Mouse (Mus musculus) spleen, adult 12 weeks (tissue): Measurements from ENCODE around the gene App.

ENCODE experiments used
- DNase-seq: peaks from one replicate; pipeline ENCODE4 v3.0.0; 2022; ENCODE audit warnings: low spot score

Gene App

DNA sequence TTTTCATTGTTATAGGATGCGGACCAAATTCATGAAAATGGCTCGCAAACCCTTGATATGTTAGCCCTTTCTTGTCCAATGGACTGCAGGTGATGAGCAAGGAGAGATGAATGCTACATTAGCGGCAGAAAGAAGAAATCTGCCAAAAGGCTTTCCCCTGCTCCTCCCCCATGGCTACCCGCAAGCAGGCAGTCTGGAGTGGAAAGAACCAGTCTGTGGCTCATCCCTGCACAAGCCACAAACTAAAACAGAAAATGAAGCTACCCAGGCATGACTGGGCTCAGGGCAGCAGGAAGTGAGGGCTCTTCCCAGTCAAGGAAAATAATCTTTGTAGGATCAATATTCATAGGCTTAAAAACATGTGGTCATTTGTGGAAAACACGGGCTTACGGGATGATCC lies 54.6 kb downstream of the App start:
- DNase-seq = no peak

DNA sequence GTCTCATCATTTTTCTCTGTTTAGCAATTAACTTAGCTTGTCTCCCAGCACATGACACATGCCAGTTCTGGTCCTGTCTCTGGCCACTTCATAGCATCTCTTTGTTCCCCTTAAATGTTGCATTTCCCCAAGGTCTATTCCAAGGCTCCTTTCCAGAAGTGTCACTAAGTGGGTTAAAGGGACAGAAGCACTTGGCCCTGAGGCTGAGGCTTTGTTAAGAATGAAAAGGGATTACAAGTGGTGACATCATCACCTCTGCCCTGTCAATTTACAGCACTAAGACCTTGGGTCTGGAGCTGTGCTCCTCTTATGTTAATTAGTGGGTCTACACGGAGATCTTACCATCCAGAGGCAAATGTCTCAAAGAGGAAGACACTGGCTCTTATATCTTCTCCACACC lies 56.0 kb downstream of the App start:
- no peak for DNase-seq

DNA sequence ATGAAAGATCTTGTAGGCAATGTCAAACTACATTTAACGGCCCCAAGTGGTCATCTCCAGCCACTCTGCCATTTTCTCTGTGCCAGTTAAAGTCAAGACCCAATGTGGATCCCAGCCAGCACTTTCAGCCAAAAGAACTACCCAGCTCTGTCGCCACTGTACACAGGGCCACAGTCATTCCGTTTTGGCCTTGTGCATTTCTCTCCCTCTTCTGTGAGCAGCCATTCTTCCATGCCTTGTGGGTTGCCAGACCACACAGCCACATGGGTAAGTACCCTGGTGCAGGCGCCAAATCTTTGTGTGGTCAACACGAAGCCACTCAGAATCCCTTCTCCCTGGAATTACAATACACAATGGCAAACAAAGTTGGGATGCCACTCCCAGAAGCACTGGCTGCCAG lies 57.7 kb downstream of the App start:
- no peak for DNase-seq

DNA sequence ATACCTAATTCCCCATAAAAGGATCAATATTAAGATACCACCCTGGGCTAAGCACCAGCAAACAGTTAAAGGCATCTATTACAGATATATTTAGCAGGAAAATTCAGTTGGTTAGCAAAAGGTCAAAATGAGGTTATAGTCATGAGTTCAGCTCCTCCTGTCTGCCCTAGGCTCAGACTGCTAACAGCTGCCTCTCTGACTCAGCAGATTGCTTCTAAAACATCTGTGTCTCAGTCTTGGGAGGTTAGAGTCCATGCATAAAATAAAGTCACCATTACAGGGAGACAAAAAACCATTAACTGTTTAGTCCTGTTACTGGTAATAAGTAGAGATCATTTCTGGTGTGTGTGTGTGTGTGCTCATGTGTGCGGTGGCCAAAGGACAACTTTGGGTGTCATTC lies 58.8 kb downstream of the App start:
- no peak for DNase-seq

DNA sequence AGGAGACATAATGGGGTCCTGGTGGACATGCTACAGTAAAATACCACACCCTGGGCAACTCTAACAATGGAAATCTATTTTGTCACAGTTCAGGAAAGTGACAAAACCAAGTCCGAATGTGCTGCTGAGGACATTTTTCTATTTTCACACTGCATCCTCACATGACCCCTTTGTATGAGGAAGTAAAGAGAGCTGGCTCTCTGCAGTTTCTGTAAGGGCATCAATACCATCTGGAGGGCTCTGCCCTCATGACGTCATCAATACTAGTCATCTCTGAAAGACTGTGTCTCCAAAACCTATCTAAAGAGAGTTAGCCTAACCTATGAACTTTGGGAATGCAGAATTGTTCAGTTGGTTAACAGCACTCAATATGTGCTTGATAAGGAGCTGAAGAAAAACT lies 59.6 kb downstream of the App start:
- no peak for DNase-seq

DNA sequence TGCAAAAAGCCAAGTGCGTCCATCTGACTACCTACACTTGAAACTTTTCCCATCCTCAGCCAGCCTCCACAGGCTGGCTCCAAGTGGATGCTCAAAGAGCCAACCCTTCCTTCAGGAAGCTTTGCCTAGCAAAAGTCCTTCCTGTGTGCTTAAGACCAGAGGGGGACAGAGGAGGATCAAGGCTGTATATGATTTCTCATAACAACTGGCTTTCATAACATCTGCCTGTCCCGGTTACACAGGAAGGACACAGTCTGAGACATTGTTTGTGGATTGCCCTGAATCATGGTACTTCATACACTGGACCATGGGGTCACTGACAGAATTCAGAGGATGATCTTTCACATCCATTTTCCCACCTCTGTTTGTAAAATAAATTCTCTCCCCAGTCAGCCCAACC lies 61.3 kb downstream of the App start:
- no peak for DNase-seq

DNA sequence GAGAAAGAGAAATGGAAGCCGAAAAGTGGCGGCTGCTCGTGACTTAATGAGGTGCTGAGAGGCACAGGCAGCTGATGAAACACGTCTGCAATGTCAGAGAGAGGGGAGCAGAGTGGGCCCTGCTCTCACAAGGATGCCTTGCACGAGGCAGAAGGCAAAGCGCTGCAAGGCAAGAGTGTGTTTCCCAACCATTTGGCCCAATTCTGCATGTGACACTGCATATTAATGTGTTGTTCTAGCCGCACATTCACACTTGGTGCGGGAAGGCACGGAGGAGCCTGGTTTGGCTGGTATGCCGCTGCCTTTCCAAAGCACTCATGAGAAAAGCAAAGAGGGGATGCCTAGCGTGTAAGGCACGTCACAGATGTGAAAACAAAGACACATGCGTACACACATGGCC lies 63.1 kb downstream of the App start:
- no peak for DNase-seq

DNA sequence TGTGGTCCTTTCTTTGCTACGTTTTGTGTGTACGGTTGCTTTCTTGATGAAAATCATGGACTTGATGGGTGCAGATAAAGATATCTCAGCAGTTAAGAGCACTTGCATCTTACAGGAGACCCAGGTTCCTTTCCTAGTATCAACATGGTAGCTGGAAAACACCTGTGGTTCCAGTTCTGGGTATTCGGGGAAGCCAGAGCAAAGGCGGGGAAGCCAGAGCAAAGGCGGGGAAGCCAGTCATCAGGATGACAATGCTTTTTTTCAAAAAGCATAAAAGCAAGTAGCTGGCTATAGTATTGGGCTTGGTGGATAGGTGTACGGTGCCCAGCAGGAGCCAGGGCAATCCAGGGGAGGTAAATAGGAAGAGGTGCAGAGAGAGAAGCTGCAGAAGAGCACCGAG lies 65.1 kb downstream of the App start:
- no peak for DNase-seq

DNA sequence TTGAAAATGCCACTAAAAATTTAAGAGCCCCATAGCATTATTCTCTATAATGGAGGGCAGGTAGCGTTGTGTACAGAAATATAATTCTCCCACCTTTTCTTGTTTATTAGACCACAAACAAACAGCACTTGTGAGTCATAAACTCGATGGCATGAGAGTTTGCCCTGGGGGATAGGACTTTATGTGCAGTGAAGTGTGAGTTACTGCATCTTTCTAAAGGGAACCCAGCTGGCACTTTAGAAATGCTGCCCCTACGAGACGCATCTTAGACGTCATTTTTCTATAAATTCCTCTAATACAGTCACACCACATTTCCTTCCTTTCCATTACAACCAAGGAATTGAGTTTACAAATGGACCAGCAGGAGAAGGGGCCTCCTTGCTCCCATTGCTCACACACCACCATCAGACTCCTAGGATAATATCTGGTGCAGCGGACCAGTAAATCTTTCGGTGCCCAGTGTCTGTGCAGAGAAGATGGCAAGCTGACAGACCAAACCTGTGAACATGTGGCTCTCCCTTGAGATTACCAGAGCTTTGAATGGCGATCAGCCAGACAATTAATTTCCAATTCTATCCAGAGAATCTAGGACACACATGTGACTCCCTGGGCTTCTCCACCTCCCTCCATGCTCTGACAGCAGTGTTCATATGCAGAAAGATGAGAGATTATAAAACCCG lies 66.8 kb downstream of the App start:
- no peak for DNase-seq

DNA sequence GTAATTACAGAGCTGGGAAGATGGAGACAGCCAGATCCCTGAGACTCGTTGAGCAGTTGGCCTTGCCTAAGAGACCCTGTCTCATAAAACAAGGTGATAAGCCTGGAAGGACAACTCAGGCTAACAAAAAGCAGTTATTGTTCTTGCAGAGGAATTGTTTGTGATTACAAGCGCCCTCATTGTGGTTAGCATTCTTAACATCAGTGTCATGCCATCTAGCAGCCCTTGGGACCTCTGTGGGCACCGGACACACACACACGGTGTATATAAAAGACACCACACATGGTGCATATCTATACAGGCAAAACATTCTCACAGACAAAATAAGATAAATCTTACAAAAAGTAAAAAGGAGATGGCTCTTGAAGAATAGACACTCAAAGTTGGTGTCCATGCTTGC lies 68.0 kb downstream of the App start:
- DNase-seq = no peak

DNA sequence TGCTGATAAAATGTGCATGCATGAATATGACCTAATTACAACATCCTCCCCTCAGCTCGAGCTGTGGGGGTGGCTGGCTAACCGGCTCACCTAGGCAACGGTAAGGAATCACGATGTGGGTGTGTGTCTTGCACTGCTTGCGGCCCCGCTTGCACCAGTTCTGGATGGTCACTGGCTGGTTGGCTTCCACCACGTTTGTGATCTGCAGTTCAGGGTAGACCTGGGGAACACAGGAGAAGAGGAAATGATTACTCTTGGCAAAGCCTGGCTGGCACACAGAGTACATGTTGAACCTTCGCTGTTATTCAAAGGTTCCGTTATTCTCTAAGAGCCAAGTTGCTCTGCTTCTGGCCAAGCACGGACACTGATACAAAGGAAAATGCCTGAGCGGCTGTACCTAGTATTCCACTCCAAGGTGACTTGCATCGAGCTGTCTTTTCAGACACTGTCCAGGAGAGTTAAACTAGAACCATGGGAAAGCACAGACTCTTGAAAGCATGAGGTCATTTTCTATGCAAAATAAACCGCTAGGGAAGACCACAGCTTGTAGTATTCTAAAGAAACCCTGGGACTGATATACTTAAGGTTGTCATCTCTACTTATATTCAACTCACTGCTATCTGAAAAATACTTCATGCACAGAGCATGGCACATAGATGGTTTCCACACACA lies 70.3 kb downstream of the App start:
- DNase-seq = no peak

DNA sequence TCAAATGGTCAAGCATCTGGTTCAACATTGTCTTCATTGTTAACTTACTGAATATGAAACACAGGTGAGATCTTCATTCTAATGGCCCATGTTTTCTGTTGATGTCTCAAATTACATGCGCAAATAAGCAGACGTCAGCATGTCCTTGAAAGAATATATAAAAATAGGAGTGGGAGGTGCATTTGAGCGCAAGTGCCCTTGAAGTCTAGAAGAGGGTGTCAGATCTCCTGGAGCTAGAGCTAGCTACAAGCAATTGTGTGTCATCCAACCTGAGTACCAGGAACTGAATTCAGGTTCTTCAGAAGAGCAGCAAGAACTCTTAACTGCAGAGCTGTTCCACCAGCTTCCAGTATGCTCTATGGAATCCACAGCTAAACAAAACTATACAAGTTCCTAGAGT lies 72.0 kb downstream of the App start:
- no peak for DNase-seq

DNA sequence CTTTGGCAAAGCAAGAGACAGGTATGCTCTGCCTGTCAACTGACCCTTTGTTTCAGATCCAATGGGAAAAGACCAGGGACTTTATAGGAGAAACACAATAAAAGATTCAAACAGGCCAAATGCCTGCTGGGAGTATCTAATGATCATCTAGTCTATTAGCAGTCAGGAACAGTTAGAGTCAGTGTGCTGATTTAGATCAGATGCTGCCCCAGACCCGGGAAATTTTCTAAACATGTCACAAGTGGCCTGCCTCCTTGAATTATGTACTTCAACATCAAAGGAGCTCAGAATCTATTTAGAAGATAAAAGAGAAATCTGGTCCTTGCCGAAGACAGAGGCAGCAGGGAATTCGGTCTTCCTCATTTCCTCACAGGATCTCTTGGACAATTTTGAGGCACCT lies 72.8 kb downstream of the App start:
- no peak for DNase-seq

DNA sequence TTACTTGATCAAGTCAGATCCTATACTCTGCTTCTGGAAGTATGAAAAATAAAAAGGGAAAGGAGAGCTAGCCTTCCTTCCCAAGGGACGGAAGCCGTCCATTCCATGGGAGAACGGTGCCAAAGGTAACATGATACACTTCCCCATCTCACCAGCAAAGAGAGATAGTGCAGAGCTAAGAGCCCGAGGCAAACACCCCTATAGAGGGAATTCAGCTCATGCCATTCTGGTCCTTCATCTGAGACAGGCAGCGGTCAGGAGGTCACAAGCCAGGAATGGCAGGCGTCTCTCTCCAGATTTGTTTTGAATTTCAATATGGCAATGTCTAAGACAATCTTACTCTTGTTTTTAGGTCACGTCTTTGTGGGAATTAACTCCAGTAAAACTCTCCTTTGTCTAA lies 74.1 kb downstream of the App start:
- DNase-seq = no peak

DNA sequence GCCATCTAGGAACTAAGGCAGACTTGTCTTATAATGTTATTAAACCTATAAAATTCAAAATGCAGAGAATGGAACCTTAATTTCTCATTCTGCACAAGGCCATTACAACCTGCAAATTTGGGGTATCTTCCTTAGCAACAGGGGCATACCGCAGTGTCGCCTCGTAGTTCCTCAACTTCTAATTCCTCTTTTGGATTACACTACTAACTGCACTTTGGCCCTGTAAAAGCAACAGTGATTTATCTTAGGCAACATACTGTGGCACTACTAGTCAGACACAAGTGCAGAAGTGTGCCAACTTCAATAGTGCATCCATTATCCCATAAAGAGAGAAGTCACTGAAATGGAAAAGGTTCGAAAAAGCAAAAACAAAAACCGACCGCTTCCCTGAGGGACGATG lies 74.5 kb downstream of the App start:
- no peak for DNase-seq

DNA sequence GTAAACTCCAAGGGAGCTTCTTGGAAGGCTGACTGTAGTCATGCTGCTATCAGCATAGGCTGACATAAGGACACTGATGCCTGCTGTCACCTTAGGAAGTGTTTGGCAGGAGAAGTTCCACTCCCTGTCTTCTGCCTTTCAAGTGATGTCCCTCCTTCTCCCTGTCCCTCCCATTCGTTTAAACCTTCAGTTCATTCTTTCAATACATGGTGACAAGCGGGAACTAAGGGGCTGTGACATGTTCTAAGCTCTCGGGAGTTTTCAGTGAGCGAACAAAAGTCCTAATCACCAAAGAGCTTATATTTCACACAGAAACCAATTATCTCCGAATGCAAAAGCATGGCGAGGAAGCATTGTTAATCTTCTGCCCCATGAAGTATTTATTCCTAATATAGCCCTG lies 77.2 kb downstream of the App start:
- no peak for DNase-seq

DNA sequence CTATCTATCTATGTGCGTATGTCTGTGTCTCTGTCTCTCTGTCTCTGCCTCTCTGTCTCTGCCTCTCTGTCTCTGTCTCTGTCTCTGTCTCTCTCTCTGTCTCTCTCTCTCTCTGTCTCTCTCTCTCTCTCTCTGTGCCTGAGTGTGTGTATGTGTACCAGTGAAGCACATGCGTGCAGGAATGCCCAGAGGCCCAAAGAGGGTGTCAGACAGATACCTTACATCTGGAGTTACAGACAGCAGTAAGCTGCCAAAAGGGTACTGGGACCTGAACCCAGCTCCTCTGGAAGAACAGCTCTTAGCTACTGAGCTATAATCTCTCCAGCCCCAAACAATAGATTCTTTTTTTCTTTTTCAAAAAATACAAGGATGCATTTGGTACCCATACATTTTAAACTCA lies 77.6 kb downstream of the App start:
- DNase-seq = no peak

DNA sequence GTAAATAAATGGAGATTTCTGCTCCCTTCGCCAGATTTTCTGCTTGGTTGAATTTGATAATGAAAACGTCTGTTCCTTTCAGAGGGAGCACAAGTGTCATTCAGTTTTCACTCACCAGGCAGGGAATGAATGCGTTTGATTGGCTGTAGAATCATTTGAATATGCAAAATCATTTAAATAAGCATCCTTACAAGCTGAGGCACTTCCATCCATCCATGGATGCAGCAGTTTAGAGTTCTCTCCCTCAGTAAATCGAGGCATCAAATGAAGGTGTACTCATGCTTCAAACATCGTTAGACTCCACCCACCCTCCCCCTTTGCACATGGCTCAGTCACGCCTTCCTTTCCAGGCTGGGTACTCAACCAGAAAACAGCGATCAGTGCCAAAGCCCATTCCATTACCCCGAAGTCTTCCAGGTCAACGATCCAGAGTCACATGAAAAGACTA lies 80.9 kb downstream of the App start:
- DNase-seq = no peak

DNA sequence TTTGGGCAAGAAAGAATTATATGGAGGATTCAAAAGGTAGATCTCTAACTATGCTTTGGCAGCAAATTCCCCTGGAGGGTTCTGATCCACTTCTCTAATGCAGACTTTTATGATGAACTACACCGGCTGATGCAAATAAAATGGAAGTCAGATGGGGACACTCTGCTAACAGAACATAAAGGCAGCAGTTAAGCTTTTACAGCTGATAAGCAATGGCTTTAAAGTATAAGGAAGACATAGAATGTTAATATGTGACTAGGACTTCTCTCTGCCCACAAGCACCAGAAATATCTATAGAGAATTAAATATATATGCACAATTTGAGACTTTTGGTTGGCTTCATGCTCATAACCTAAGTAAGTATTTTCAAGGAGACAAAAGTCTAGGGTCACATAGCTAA lies 81.4 kb downstream of the App start:
- DNase-seq = no peak

DNA sequence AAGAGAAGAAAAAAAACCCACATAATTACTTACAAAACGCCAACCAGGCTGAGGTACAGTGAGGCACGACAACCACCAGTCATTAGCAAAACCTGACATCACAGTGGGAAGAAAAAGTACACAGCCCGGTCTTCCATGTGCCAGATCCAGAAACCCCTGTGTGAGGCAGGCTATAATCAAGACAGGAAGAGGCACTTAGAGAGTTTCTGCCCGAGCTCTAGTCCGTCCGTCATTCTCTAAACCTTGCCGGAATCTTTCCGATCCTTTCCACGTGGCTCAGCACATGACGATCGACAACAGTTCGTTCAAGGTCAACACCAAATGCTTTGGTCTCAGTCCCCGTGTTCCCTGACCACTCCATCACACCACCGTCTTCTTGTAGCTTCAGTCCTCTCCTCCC lies 82.6 kb downstream of the App start:
- DNase-seq = no peak

DNA sequence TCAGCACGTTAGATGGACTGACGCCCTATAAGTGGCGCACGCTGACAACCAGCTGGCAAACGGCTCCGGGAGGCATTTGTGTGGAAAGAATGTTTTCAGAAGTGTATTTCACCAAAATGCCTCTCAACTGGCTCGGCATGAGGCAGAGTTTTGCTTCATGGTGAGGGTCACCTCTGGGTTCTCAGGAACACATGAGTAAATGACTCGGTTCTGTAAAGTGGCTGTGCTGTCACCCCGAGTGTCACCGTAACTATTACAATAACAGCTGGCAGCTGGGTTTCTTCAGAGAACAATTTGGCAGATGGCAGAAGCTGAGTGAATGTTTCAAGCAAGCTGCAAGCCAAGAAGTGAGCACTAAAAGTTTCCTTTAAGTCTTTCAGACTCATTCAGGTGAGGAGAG lies 85.4 kb downstream of the App start:
- no peak for DNase-seq

DNA sequence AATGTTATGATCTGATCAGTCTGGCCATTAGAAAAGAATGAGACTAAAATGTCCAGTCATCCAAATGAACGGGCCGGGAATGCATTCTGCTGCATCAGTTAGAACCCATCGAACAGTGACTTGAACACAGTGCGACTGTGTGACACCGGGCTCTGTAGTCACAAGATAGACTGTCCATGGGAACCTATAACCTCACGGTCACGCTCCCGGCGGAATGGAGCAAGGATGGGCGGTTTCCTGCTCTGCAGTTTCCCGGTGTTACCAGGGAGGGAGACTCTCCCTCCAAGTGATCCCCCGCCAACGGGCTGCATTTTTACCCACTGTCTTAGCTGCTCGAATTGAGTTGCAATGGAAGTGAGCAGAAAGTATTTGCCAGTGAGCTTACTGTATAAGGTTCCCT lies 87.3 kb downstream of the App start:
- no peak for DNase-seq

DNA sequence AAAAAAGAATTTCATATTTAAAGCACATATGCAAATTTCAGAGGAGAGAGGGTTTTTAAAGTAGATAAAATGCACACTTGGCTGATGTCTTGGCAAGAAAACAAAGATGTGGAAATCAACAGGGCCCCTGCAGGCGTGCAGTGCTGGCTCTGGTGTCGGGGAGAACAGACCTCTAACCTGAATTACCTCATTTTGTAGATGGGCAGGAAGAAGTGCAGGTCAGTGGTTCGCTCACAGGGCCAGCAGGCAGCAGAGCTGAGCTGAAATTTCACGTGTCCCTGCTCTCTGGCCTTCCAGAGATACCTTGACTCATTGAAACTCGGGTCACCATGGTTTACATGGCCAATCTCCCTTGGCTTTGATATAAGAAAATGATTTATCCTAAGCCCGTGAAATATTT lies 87.7 kb downstream of the App start:
- DNase-seq = no peak

DNA sequence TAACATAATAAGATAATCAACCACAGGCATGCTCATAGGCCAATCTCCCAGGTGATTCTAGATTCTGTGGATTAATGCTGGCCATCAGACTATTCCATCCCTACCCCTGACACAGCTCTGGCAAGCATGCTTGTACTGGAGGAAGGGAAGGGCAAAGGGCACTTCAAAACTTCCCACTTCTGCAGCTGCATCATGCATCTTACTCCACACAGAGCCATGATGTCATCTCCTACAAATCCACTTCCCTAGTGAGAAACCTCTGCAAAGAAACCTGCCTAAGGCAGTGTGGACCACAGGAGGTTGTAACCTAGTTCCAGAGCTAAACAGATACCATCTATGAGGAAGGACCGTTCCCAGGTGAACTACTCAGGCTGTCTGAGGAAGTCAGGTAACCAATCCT lies 89.4 kb downstream of the App start:
- no peak for DNase-seq
